Mouse (Mus musculus): ENCODE measurements around the gene Utp15. TPM values are rescaled to one million over a fixed set of nuclear protein-coding genes. Genes with fewer than 3 reads are reported as not detected.
A peak's percentile ranks its signal among the peaks of the same experiment; 100 is the strongest.

Gene Utp15
- polyA plus RNA-seq, 1 experiment from 2014 or later: 35.0 TPM

DNA sequence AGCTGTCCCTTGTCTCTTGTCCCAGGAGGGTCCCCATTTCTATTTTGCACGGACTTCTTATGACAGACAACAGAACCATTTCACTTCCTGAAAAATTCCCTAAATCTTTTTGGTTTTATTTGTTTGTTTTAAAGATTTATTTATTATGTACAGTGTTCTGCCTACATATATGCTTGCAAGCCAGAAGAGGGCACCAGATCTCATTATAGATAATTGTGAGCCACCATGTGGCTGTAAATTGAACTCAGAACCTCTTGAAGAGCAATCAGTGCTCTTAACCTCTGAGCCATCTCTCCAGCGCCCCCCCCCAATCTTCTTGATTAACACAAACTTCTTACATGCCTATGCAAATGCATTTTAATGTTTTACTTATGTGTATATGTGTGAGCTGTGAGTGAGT, 27.9 kb upstream of the Utp15 start:
- no peak overlapping the region for H3K9ac ChIP-seq
- no peak for ATAC-seq (ENCODE audit: low FRiP score)
- no peaks in the 10 kb centered on the region for H3K4me1 ChIP-seq

GRCm38 (mm10) chr13:98280990-98281650, 18.3 kb upstream of the Utp15 start:
- H3K4me3 ChIP-seq: no peak overlapping the region
- no peaks in the 10 kb centered on the region for H3K9me3 ChIP-seq (replicated peaks)
- H3K9ac ChIP-seq: no peak overlapping the region
- H3K4me1 ChIP-seq: no peaks in the 10 kb centered on the region
- H3K27me3 ChIP-seq: no peaks in the 10 kb centered on the region
- no peak for ATAC-seq (ENCODE audit: low FRiP score)
- no peak overlapping the region for H3K27ac ChIP-seq
- H3K4me2 ChIP-seq (replicated peaks): no peak overlapping the region
- 83% methylated on average over 12 of the region's 12 CpGs for WGBS
- peaks cover 2% of the 10 kb centered on the region; the same call in 1 of the 2 replicates for H3K36me3 ChIP-seq

More for the DNA sequence above, 27.9 kb upstream of the Utp15 start:
- no peaks in the 10 kb centered on the region for H3K36me3 ChIP-seq
- no peak overlapping the region for H3K4me2 ChIP-seq (replicated peaks)
- H3K27ac ChIP-seq: no peak overlapping the region
- H3K9me3 ChIP-seq (replicated peaks): no peaks in the 10 kb centered on the region
- WGBS: 45% methylated on average over 2 of the region's 2 CpGs
- no peaks in the 10 kb centered on the region for H3K27me3 ChIP-seq
- H3K4me3 ChIP-seq: no peak overlapping the region

- H3K9me3 ChIP-seq (replicated peaks): no peaks in the 10 kb centered on the region
- H3K36me3 ChIP-seq: peaks cover 12% of the 10 kb centered on the region
- no peaks in the 10 kb centered on the region for H3K4me1 ChIP-seq
- 90% methylated on average over 5 of the region's 5 CpGs for WGBS
- H3K4me3 ChIP-seq: no peak within 1 kb of the TSS
- no peak within 1 kb of the TSS for H3K27ac ChIP-seq
- H3K4me2 ChIP-seq (replicated peaks): no peak within 1 kb of the TSS
- no peak within 1 kb of the TSS for H3K9ac ChIP-seq
- H3K27me3 ChIP-seq: no peaks in the 10 kb centered on the region
- no peak for ATAC-seq (ENCODE audit: low FRiP score)
Measured at GRCm38 (mm10) chr13:98279686-98280085, 16.8 kb upstream of the Utp15 start, which contains the start of gene Gm21976. Gene Gm21976, plus strand, starts transcription at chr13:98279887.

DNA sequence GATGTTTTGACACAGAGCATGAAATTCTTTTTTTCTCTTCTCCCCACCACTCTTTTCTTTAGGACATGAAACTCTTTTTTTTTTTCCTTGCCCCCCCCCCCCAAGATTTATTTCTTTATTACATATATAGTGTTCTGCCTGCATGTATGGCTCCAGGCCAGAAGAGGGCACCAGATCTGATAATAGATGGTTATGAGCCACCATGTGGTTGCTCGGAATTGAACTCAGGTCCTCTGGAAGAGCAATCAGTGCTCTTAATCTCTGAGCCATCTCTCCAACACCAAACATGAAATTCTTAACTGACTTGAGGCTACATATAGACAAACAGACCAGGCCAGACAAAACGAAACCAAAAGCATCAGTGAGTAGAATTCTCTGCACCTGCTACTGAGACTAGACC, 14.7 kb upstream of the Utp15 start:
- no peaks in the 10 kb centered on the region for H3K9me3 ChIP-seq (replicated peaks)
- no peak overlapping the region for H3K27ac ChIP-seq
- H3K27me3 ChIP-seq: no peaks in the 10 kb centered on the region
- no peak overlapping the region for H3K9ac ChIP-seq
- peaks cover 31% of the 10 kb centered on the region for H3K36me3 ChIP-seq
- H3K4me2 ChIP-seq (replicated peaks): no peak overlapping the region
- ATAC-seq (ENCODE audit: low FRiP score): no peak
- WGBS: 86% methylated on average over 2 of the region's 2 CpGs
- no peaks in the 10 kb centered on the region for H3K4me1 ChIP-seq
- no peak overlapping the region for H3K4me3 ChIP-seq

GRCm38 (mm10) chr13:98276253-98276652, 13.4 kb upstream of the Utp15 start:
- H3K4me1 ChIP-seq: no peaks in the 10 kb centered on the region
- 88% methylated on average over 7 of the region's 7 CpGs for WGBS
- no peak overlapping the region for H3K9ac ChIP-seq
- ATAC-seq (ENCODE audit: low FRiP score): no peak
- H3K36me3 ChIP-seq: peaks cover 42% of the 10 kb centered on the region
- H3K9me3 ChIP-seq (replicated peaks): no peaks in the 10 kb centered on the region
- H3K27me3 ChIP-seq: no peaks in the 10 kb centered on the region
- no peak overlapping the region for H3K4me2 ChIP-seq (replicated peaks)
- H3K4me3 ChIP-seq: no peak overlapping the region
- no peak overlapping the region for H3K27ac ChIP-seq

- no peak for ATAC-seq (ENCODE audit: low FRiP score)
- Histone ChIP-seq H3K4me3 (no peak overlapping the region), H3K27ac (no peak overlapping the region), H3K9ac (no peak overlapping the region), H3K4me2 (replicated peaks) (no peak overlapping the region), H3K27me3 (no peaks in the 10 kb centered on the region), H3K9me3 (replicated peaks) (no peaks in the 10 kb centered on the region), H3K36me3 (peaks cover 48% of the 10 kb centered on the region), H3K4me1 (no peaks in the 10 kb centered on the region)
- WGBS: 87% methylated on average over 4 of the region's 4 CpGs
Measured at GRCm38 (mm10) chr13:98275646-98276045, 12.8 kb upstream of the Utp15 start.

- WGBS: 93% methylated on average over 9 of the region's 9 CpGs
- Histone ChIP-seq H3K4me2 (replicated peaks) (no peak overlapping the region), H3K27ac (no peak overlapping the region), H3K4me1 (no peaks in the 10 kb centered on the region), H3K9ac (no peak overlapping the region), H3K4me3 (no peak overlapping the region), H3K27me3 (no peaks in the 10 kb centered on the region), H3K36me3 (peaks cover 55% of the 10 kb centered on the region), H3K9me3 (replicated peaks) (no peaks in the 10 kb centered on the region)
- no peak for ATAC-seq (ENCODE audit: low FRiP score)
Measured at GRCm38 (mm10) chr13:98274023-98274422, 11.2 kb upstream of the Utp15 start.

DNA sequence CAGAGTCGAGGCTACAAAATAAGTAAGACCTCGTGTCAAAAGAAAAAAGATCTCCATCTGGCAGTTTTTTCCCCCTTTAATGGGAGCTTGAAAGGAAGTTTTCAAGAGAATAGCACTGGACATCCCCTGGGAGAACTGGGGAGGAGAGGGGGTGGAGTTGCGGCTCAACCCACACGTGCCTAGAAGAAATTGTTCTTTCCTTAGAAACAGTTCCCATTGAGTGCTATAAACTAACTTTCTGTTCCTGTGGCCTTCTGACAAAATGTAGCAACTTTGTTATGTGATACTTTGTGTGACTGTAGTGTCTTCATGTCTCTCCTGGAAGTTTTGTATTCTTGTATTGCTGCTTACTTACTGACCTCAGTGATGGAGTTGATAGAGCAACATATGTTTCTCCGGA, 1.3 kb upstream of the Utp15 start:
- peaks cover 18% of the 10 kb centered on the region for H3K4me1 ChIP-seq
- ATAC-seq (ENCODE audit: low FRiP score): no peak
- peak overlapping the region; percentile 65 for H3K4me3 ChIP-seq
- H3K36me3 ChIP-seq: peaks cover 24% of the 10 kb centered on the region
- H3K27me3 ChIP-seq: no peaks in the 10 kb centered on the region
- WGBS: 31% methylated on average over 5 of the region's 5 CpGs
- no peaks in the 10 kb centered on the region for H3K9me3 ChIP-seq (replicated peaks)
- H3K9ac ChIP-seq: peak overlapping the region; percentile 86
- peak overlapping the region; percentile 91 for H3K4me2 ChIP-seq (replicated peaks)
- H3K27ac ChIP-seq: no peak overlapping the region

DNA sequence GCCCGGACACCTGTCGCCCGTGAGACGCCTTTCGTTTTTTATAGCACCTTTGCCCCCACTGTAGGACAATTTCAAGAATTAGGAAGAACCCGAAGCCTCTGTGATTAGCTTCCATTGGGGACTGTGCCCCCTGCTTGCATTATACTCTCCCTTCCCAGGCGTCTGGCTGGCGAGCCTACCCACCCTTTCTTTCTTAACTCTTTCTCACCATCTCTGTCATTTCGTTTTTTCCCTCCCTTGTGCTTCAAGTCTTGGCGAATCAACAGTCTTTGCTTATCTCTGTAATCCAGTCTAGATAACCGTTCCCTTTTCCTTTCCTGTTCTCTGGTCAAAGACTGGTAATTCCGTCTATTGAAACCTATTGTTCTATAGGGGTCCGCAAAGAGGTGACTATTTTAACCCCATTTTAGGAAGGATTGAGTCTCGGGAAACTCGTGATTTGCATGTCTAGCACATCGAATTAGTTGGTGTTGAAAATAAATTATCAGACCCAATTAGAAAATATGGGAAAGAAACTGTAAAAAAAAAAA, 682 bp upstream of the Utp15 start:
- WGBS: under 1% methylated on average over 16 of the region's 16 CpGs
- peak; percentile 60 for ATAC-seq (ENCODE audit: low FRiP score)

DNA sequence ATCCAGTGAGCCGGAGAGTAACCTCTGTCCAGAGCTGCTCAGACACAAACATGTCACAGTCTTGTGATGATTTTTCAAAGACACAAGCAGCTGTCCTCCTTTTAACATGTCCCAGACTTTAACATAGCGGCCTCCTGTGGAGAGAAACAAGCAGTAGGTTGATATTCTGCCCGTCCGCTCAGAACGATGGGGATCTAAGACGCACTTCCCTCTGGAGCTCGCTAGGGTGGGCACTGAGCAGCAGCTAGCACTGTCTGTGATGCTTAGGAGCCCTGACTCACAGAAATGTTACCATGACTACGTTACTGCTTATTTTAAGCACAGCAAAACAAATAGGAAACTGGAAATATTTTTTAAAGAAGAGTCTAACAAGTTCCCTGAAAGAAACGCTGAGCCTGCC, 7.9 kb downstream of the Utp15 start:
- no peak overlapping the region for H3K4me3 ChIP-seq
- H3K4me1 ChIP-seq: no peaks in the 10 kb centered on the region
- H3K4me2 ChIP-seq (replicated peaks): no peak overlapping the region
- H3K36me3 ChIP-seq: peaks cover 78% of the 10 kb centered on the region
- H3K27me3 ChIP-seq: no peaks in the 10 kb centered on the region
- no peak overlapping the region for H3K9ac ChIP-seq
- no peak overlapping the region for H3K27ac ChIP-seq
- H3K9me3 ChIP-seq (replicated peaks): no peaks in the 10 kb centered on the region
- ATAC-seq (ENCODE audit: low FRiP score): no peak
- WGBS: 76% methylated on average over 9 of the region's 9 CpGs

More for the DNA sequence above, 682 bp upstream of the Utp15 start:
- Histone ChIP-seq H3K27me3 (no peaks in the 10 kb centered on the region), H3K4me3 (peak overlapping the region; percentile 65), H3K9ac (peak overlapping the region; percentile 86), H3K4me1 (peaks cover 18% of the 10 kb centered on the region), H3K9me3 (replicated peaks) (no peaks in the 10 kb centered on the region), H3K27ac (peak overlapping the region; percentile 95), H3K36me3 (peaks cover 24% of the 10 kb centered on the region), H3K4me2 (replicated peaks) (peak overlapping the region; percentile 91)

GRCm38 (mm10) chr13:98249594-98249993, 13.2 kb downstream of the Utp15 start:
- Histone ChIP-seq H3K36me3 (peaks cover 62% of the 10 kb centered on the region), H3K9ac (no peak overlapping the region), H3K9me3 (replicated peaks) (no peaks in the 10 kb centered on the region), H3K27ac (no peak overlapping the region), H3K4me3 (no peak overlapping the region), H3K4me2 (replicated peaks) (no peak overlapping the region), H3K4me1 (peaks cover 6% of the 10 kb centered on the region; the same call in 1 of the 2 replicates), H3K27me3 (no peaks in the 10 kb centered on the region)
- WGBS: 91% methylated on average over 10 of the region's 10 CpGs
- no peak for ATAC-seq (ENCODE audit: low FRiP score)

DNA sequence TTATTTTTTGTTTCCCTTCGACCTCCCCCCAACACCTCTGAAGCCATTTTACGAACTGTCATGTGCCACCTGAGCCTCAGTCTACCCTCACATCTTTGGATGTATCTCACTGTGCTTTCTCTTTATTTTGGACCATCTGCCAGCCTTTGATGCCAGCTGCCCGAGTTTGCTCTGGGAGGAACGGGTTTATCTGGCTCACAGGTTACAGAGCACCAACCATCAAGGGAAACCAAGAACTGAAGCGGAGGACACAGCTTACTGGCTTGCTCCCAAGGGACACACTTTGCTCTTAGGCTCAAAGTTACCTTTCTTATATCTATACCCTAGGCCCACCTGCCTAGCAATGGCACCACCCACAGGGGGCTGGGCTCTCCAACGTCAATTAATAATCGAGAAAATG, 17.5 kb downstream of the Utp15 start:
- Histone ChIP-seq H3K4me3 (no peak overlapping the region), H3K27me3 (no peaks in the 10 kb centered on the region), H3K9ac (no peak overlapping the region), H3K4me1 (peaks cover 9% of the 10 kb centered on the region; the same call in 1 of the 2 replicates), H3K27ac (no peak overlapping the region), H3K9me3 (replicated peaks) (no peaks in the 10 kb centered on the region), H3K4me2 (replicated peaks) (no peak overlapping the region), H3K36me3 (peaks cover 29% of the 10 kb centered on the region)
- WGBS: 64% methylated on average over 7 of the region's 7 CpGs
- no peak for ATAC-seq (ENCODE audit: low FRiP score)
